Mouse (Mus musculus): Measurements from ENCODE around the gene Spsb1. TPM values are rescaled to one million over a fixed set of nuclear protein-coding genes. Genes with fewer than 3 reads are reported as not detected.

The Spsb1 gene
- polyA plus RNA-seq, 1 experiment from 2014 or later, result 4.7 TPM

Other genes starting within 250 kb of the Spsb1 start
- 25.5 and 32.5 TPM in 2 replicates for gene Tmem201, start 217.0 kb downstream of the Spsb1 start, polyA plus RNA-seq (2014; fragmentation: Nextera tagmentation; extraction: Ambion mirVana)
- 7.4 and 9.4 TPM in 2 replicates for gene Slc25a33, start 180.8 kb downstream of the Spsb1 start, polyA plus RNA-seq (2014; fragmentation: Nextera tagmentation; extraction: Ambion mirVana)
- gene H6pd, start 54.0 kb upstream of the Spsb1 start, polyA plus RNA-seq (2014; fragmentation: Nextera tagmentation; extraction: Ambion mirVana), result 4.8 and 6.2 TPM in 2 replicates
- 1.3 and 1.5 TPM in 2 replicates for gene Gpr157, start 132.3 kb upstream of the Spsb1 start, polyA plus RNA-seq (2014; fragmentation: Nextera tagmentation; extraction: Ambion mirVana)
- 0.79 and 1.3 TPM in 2 replicates for gene Slc2a5, start 164.2 kb upstream of the Spsb1 start, polyA plus RNA-seq (2014; fragmentation: Nextera tagmentation; extraction: Ambion mirVana)
- gene Slc2a7, start 193.9 kb upstream of the Spsb1 start, polyA plus RNA-seq (2014; fragmentation: Nextera tagmentation; extraction: Ambion mirVana), result not detected in 2 replicates
- gene Car6, start 246.3 kb upstream of the Spsb1 start, polyA plus RNA-seq (2014; fragmentation: Nextera tagmentation; extraction: Ambion mirVana), result 0.32 TPM in 1 of 2 replicates, not detected in the other

All from heart, embryonic 11.5 days (tissue).